Mouse (Mus musculus) monocyte, adult 5-6 weeks (primary cell): ENCODE results near the gene Dcpp1. TPM values are rescaled to one million over a fixed set of nuclear protein-coding genes. Genes with fewer than 3 reads are reported as not detected.
"Not testable (repeated sequence)": the region's sequence is repeated elsewhere in the genome, so short reads cannot be mapped to it uniquely, and the experiment has no call there.

Source experiments
- ATAC-seq: fragments of 153-309, 156-312 bp; replicated peaks from 2 replicates; pipeline ENCODE4 v1.8.0; 2017; ENCODE audit warnings: mild to moderate bottlenecking; ENCODE audit not compliant: low TSS enrichment, insufficient number of reproducible peaks, severe bottlenecking, poor library complexity, low FRiP score
- total RNA-seq: library from RNA; stranded (forward); fragments of 200-1000, 200-491, 200-594 nt; gene quantifications from 3 replicates; pipeline ENCODE4 v1.2.3, GENCODE M21; 2017

Gene Dcpp1
- total RNA-seq, 1 experiment from 2014 or later = not detected

- no peak for ATAC-seq
These were observed 3.5 kb upstream of the Dcpp1 start for GRCm38 (mm10) chr17:23877166-23877565.

- not testable (repeated sequence) for ATAC-seq
These were observed 36.5 kb downstream of the Dcpp1 start, which contains the start of gene Dcpp3 for GRCm38 (mm10) chr17:23917158-23917557. Gene Dcpp3 (plus strand): TSS chr17:23917458.

GRCm38 (mm10) chr17:23924531-23925007, 43.9 kb downstream of the Dcpp1 start:
- ATAC-seq = peak; percentile 94

- ATAC-seq = peak; percentile 55
These were observed 44.4 kb downstream of the Dcpp1 start for GRCm38 (mm10) chr17:23925090-23925493.

- ATAC-seq = no peak
These were observed 50.5 kb downstream of the Dcpp1 start for GRCm38 (mm10) chr17:23931157-23931556.

Other genes with a start within 250 kb of the Dcpp1 start
- gene Mmp25, start 235.6 kb upstream of the Dcpp1 start, total RNA-seq = 0.29 to 4.9 TPM (median 3.0 TPM) in 3 replicates
- gene Bicdl2, start 220.4 kb upstream of the Dcpp1 start, total RNA-seq = 1.4 TPM in 1 of 3 replicates, not detected in the others
- gene Hcfc1r1, start 207.3 kb upstream of the Dcpp1 start, total RNA-seq = 36.7 to 49.3 TPM (median 38.3 TPM) in 3 replicates
- gene Thoc6, start 207.0 kb upstream of the Dcpp1 start, total RNA-seq = 20.3 to 21.9 TPM (median 21.2 TPM) in 3 replicates
- gene Tnfrsf12a, start 203.4 kb upstream of the Dcpp1 start, total RNA-seq = 29.6 to 37.5 TPM (median 33.9 TPM) in 3 replicates
- not detected in 3 replicates for gene Cldn6, start 201.6 kb upstream of the Dcpp1 start, total RNA-seq
- gene Cldn9, start 196.8 kb upstream of the Dcpp1 start, total RNA-seq = not detected in 3 replicates
- not detected in 3 replicates for gene 1520401A03Rik, start 158.1 kb upstream of the Dcpp1 start, total RNA-seq
- 0.86 to 3.7 TPM (median 2.6 TPM) in 3 replicates for gene Pkmyt1, start 154.5 kb upstream of the Dcpp1 start, total RNA-seq
- gene Paqr4, start 140.0 kb upstream of the Dcpp1 start, total RNA-seq = 0.38 to 5.1 TPM (median 2.9 TPM) in 3 replicates
- 0.39 TPM in 1 of 3 replicates, not detected in the others for gene Kremen2, start 135.0 kb upstream of the Dcpp1 start, total RNA-seq
- 7.0 to 19.0 TPM (median 8.6 TPM) in 3 replicates for gene Flywch1, start 109.3 kb upstream of the Dcpp1 start, total RNA-seq
- 2.5 TPM in 1 of 3 replicates, not detected in the others for gene Flywch2, start 94.8 kb upstream of the Dcpp1 start, total RNA-seq
- gene Srrm2, start 90.3 kb upstream of the Dcpp1 start, total RNA-seq = 91.7 to 297 TPM (median 188 TPM) in 3 replicates
- 89.4 to 137 TPM (median 96.5 TPM) in 3 replicates for gene Elob, start 51.7 kb upstream of the Dcpp1 start, total RNA-seq
- not detected in 3 replicates for gene Prss33, start 44.8 kb upstream of the Dcpp1 start, total RNA-seq
- gene Prss32, start 37.0 kb upstream of the Dcpp1 start, total RNA-seq = not detected in 3 replicates
- not detected in 3 replicates for gene Prss41, start 36.7 kb upstream of the Dcpp1 start, total RNA-seq
- gene Prss21, start 12.8 kb upstream of the Dcpp1 start, total RNA-seq = not detected in 3 replicates
- not detected in 3 replicates for gene Dcpp2, start within 50 bp of the Dcpp1 start, total RNA-seq
- not detected in 3 replicates for gene Dcpp3, start 36.6 kb downstream of the Dcpp1 start, total RNA-seq
- gene Sbp, start 60.8 kb downstream of the Dcpp1 start, total RNA-seq = not detected in 3 replicates
- gene Sbpl, start 74.4 kb downstream of the Dcpp1 start, total RNA-seq = not detected in 3 replicates
- 0.76 to 1.2 TPM in 2 of 3 replicates, not detected in the other for gene Prss30, start 99.7 kb downstream of the Dcpp1 start, total RNA-seq
- gene Prss22, start 117.2 kb downstream of the Dcpp1 start, total RNA-seq = not detected in 3 replicates
- gene Prss27, start 157.3 kb downstream of the Dcpp1 start, total RNA-seq = not detected in 3 replicates
- gene Kctd5, start 192.6 kb downstream of the Dcpp1 start, total RNA-seq = 15.4 to 22.7 TPM (median 16.9 TPM) in 3 replicates